Mouse (Mus musculus): ENCODE results near the gene Dhx33. TPM values are rescaled to one million over a fixed set of nuclear protein-coding genes. Genes with fewer than 3 reads are reported as not detected.
A peak's percentile ranks its signal among the peaks of the same experiment; 100 is the strongest.

The Dhx33 gene
- total and polyA plus RNA-seq, 2 experiments, result 7.8 to 22.0 TPM

- DNase-seq (ENCODE audit: extremely low read depth, low read depth, low spot score), result no peak
- Histone ChIP-seq H3K27me3 (ENCODE audit: control insufficient read depth, insufficient read depth, low read length) (no peaks in the 10 kb centered on the region), H3K27ac (replicated peaks; ENCODE audit: insufficient read depth, low read depth, low read length) (no peak overlapping the region), H3K4me3 (ENCODE audit: insufficient read depth, low read depth, low read length) (no peak overlapping the region), H3K4me1 (ENCODE audit: control insufficient read depth, insufficient read depth, low read length) (no peaks in the 10 kb centered on the region), H3K79me2 (ENCODE audit: control insufficient read depth, insufficient read depth, low read length) (peaks cover 3% of the 10 kb centered on the region; the same call in 1 of the 2 replicates), H3K36me3 (ENCODE audit: control insufficient read depth, insufficient read depth, low read length) (peaks cover 76% of the 10 kb centered on the region), H3K9ac (ENCODE audit: low read depth, low read length) (no peak overlapping the region)
- 94% methylated on average over 5 of the region's 5 CpGs for WGBS
- TF ChIP-seq CTCF (IDR thresholded peaks at IDR 0.05; ENCODE audit: low read depth, low read length) (no peak), POLR2A (IDR thresholded peaks at IDR 0.05; ENCODE audit: extremely low read depth, insufficient read depth, low read length) (no peak)
Measured at GRCm38 (mm10) chr11:70960786-70961554, 43.3 kb downstream of the Dhx33 start.

- WGBS, result 95% methylated on average over 4 of the region's 4 CpGs
Measured at GRCm38 (mm10) chr11:70954711-70955110, 49.5 kb downstream of the Dhx33 start.

GRCm38 (mm10) chr11:70944935-70945817 is 59.1 kb downstream of the Dhx33 start:
- Histone ChIP-seq H3K27ac (replicated peaks; ENCODE audit: insufficient read depth, low read depth, low read length) (no peak overlapping the region; the same call in 1 of the 2 replicates), H3K36me3 (ENCODE audit: control insufficient read depth, insufficient read depth, low read length) (peaks cover 84% of the 10 kb centered on the region), H3K27me3 (ENCODE audit: control insufficient read depth, insufficient read depth, low read length) (no peaks in the 10 kb centered on the region), H3K79me2 (ENCODE audit: control insufficient read depth, insufficient read depth, low read length) (no peaks in the 10 kb centered on the region), H3K4me3 (ENCODE audit: insufficient read depth, low read depth, low read length) (no peak overlapping the region), H3K9ac (ENCODE audit: low read depth, low read length) (no peak overlapping the region), H3K4me1 (ENCODE audit: control insufficient read depth, insufficient read depth, low read length) (peaks cover 9% of the 10 kb centered on the region)
- peak; percentile 42 for DNase-seq (ENCODE audit: extremely low read depth, low read depth, low spot score)
- TF ChIP-seq POLR2A (IDR thresholded peaks at IDR 0.05; ENCODE audit: extremely low read depth, insufficient read depth, low read length) (no peak), CTCF (IDR thresholded peaks at IDR 0.05; ENCODE audit: low read depth, low read length) (no peak)
- WGBS, result 59% methylated on average over 4 of the region's 4 CpGs

More at GRCm38 (mm10) chr11:70954711-70955110, 49.5 kb downstream of the Dhx33 start:
- H3K36me3 ChIP-seq (ENCODE audit: control insufficient read depth, insufficient read depth, low read length), result peaks cover 74% of the 10 kb centered on the region
- H3K9ac ChIP-seq (ENCODE audit: low read depth, low read length), result no peak overlapping the region
- H3K4me3 ChIP-seq (ENCODE audit: insufficient read depth, low read depth, low read length), result no peak overlapping the region
- no peak overlapping the region for H3K27ac ChIP-seq (replicated peaks; ENCODE audit: insufficient read depth, low read depth, low read length)
- DNase-seq (ENCODE audit: extremely low read depth, low read depth, low spot score), result no peak
- H3K4me1 ChIP-seq (ENCODE audit: control insufficient read depth, insufficient read depth, low read length), result no peaks in the 10 kb centered on the region
- no peaks in the 10 kb centered on the region for H3K27me3 ChIP-seq (ENCODE audit: control insufficient read depth, insufficient read depth, low read length)
- no peaks in the 10 kb centered on the region; the same call in 1 of the 2 replicates for H3K79me2 ChIP-seq (ENCODE audit: control insufficient read depth, insufficient read depth, low read length)
- TF ChIP-seq CTCF (IDR thresholded peaks at IDR 0.05; ENCODE audit: low read depth, low read length) (no peak), POLR2A (IDR thresholded peaks at IDR 0.05; ENCODE audit: extremely low read depth, insufficient read depth, low read length) (no peak)

- H3K4me1 ChIP-seq (ENCODE audit: control insufficient read depth, insufficient read depth, low read length), result peaks cover 9% of the 10 kb centered on the region
- TF ChIP-seq POLR2A (IDR thresholded peaks at IDR 0.05; ENCODE audit: extremely low read depth, insufficient read depth, low read length) (no peak), CTCF (IDR thresholded peaks at IDR 0.05; ENCODE audit: low read depth, low read length) (no peak)
- DNase-seq (ENCODE audit: extremely low read depth, low read depth, low spot score), result no peak
- no peak overlapping the region for H3K9ac ChIP-seq (ENCODE audit: low read depth, low read length)
- no peaks in the 10 kb centered on the region for H3K79me2 ChIP-seq (ENCODE audit: control insufficient read depth, insufficient read depth, low read length)
- no peak overlapping the region for H3K27ac ChIP-seq (replicated peaks; ENCODE audit: insufficient read depth, low read depth, low read length)
- 78% methylated on average over 7 of the region's 7 CpGs for WGBS
- peaks cover 86% of the 10 kb centered on the region for H3K36me3 ChIP-seq (ENCODE audit: control insufficient read depth, insufficient read depth, low read length)
- H3K4me3 ChIP-seq (ENCODE audit: insufficient read depth, low read depth, low read length), result no peak overlapping the region
- H3K27me3 ChIP-seq (ENCODE audit: control insufficient read depth, insufficient read depth, low read length), result no peaks in the 10 kb centered on the region
Measured at GRCm38 (mm10) chr11:70943651-70944050, 60.6 kb downstream of the Dhx33 start.

GRCm38 (mm10) chr11:70942596-70942995 is 61.6 kb downstream of the Dhx33 start:
- WGBS, result 97% methylated on average over 1 of the region's 1 CpGs
- peaks cover 9% of the 10 kb centered on the region for H3K4me1 ChIP-seq (ENCODE audit: control insufficient read depth, insufficient read depth, low read length)
- TF ChIP-seq POLR2A (IDR thresholded peaks at IDR 0.05; ENCODE audit: extremely low read depth, insufficient read depth, low read length), result no peak
- TF ChIP-seq CTCF (IDR thresholded peaks at IDR 0.05; ENCODE audit: low read depth, low read length), result no peak
- no peak overlapping the region for H3K4me3 ChIP-seq (ENCODE audit: insufficient read depth, low read depth, low read length)
- H3K79me2 ChIP-seq (ENCODE audit: control insufficient read depth, insufficient read depth, low read length), result no peaks in the 10 kb centered on the region
- DNase-seq (ENCODE audit: extremely low read depth, low read depth, low spot score), result no peak
- H3K27me3 ChIP-seq (ENCODE audit: control insufficient read depth, insufficient read depth, low read length), result no peaks in the 10 kb centered on the region
- H3K27ac ChIP-seq (replicated peaks; ENCODE audit: insufficient read depth, low read depth, low read length), result no peak overlapping the region
- H3K9ac ChIP-seq (ENCODE audit: low read depth, low read length), result no peak overlapping the region
- H3K36me3 ChIP-seq (ENCODE audit: control insufficient read depth, insufficient read depth, low read length), result peaks cover 85% of the 10 kb centered on the region

Measured in liver, adult 2 months (tissue).